Mouse (Mus musculus): ENCODE measurements around the gene Rbm25. TPM values are rescaled to one million over a fixed set of nuclear protein-coding genes. Genes with fewer than 3 reads are reported as not detected.

Rbm25 gene
- polyA plus RNA-seq, 1 experiment from 2014 or later, result 232 TPM

DNA sequence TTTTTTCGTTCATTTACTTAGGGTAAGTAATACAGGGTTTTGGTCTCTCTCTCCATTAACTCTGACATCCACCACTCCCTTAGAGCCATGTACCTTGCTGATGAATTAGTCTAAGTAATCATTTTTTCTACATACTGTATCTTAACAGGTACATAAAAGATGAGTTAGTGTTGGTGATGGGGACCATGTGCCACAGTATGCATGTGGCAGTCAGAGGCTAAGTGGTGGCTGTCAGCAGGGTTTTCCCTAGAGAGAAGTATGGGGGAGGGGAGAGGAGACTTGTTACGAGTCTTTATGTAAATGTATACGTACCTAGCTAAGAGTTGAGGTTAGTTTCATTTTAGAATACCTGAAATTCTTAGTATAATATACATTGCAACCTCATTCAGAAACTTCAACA, 92.0 kb downstream of the Rbm25 start:
- WGBS, result 85% methylated on average over 3 of the region's 3 CpGs
- H3K4me1 ChIP-seq (replicated peaks; ENCODE audit: control insufficient read depth, insufficient read depth, low read length), result peaks cover 17% of the 10 kb centered on the region
- H3K4me2 ChIP-seq (ENCODE audit: low read length), result no peak overlapping the region
- H3K9me3 ChIP-seq (ENCODE audit: control insufficient read depth, low read length), result no peaks in the 10 kb centered on the region
- ATAC-seq (replicated peaks; ENCODE audit: low FRiP score, low TSS enrichment, low read depth) (no peak), DNase-seq (ENCODE audit: low spot score) (no peak)
- H3K27ac ChIP-seq (ENCODE audit: low read depth), result no peak overlapping the region
- H3K27me3 ChIP-seq (replicated peaks; ENCODE audit: control insufficient read depth, insufficient read depth, low read length), result no peaks in the 10 kb centered on the region
- H3K4me3 ChIP-seq (ENCODE audit: low read depth, low read length), result no peak overlapping the region
- H3K36me3 ChIP-seq (ENCODE audit: control insufficient read depth, insufficient read depth, low read length), result peaks cover 75% of the 10 kb centered on the region
- no peak overlapping the region for H3K9ac ChIP-seq (ENCODE audit: low read length)

DNA sequence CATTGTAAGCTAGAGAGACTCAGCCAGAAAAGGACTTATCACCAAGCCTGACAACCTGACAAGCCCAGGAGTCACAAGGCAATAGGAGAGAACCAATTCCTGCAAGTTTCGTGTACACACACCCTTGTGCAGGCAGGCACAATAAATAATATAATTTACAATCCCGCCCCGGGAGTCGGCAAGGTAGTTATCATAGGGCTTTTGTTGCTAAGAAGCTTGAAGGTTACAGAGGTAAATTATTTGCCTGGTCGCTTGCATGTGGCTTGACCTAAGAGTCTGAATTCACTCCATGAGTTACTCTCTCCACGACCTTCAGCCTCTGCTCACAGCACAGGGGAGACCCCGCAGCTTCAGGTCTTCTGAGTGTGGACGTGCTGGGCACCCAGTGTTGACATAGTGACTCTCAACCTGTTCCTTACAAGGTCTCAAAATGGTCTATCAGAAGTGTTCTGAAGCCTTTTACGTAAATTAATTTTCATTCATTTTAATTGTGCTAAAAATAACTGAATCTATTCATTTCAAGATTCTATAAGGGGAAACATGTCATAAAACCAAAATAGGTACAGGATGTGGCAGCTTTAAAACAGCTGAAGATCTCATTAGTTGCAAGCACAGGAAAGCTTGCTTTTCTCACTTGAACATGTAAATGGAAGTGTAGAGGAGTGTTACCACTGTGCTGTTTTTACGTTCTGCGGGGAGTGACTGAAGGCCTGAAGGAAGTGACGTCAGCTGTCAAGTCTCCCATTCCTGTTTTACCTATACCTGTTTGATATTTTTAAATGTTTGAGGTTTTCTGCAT, 95.7 kb downstream of the Rbm25 start:
- ATAC-seq (replicated peaks; ENCODE audit: low FRiP score, low TSS enrichment, low read depth) (peak; percentile 75), DNase-seq (ENCODE audit: low spot score) (no peak)
- Histone ChIP-seq H3K9me3 (ENCODE audit: control insufficient read depth, low read length) (no peaks in the 10 kb centered on the region), H3K27me3 (replicated peaks; ENCODE audit: control insufficient read depth, insufficient read depth, low read length) (no peaks in the 10 kb centered on the region), H3K4me1 (replicated peaks; ENCODE audit: control insufficient read depth, insufficient read depth, low read length) (peaks cover 3% of the 10 kb centered on the region; the same call in 1 of the 2 replicates), H3K9ac (ENCODE audit: low read length) (no peak overlapping the region), H3K27ac (ENCODE audit: low read depth) (peak overlapping the region; percentile 59), H3K4me2 (ENCODE audit: low read length) (no peak overlapping the region), H3K4me3 (ENCODE audit: low read depth, low read length) (no peak overlapping the region), H3K36me3 (ENCODE audit: control insufficient read depth, insufficient read depth, low read length) (peaks cover 91% of the 10 kb centered on the region)
- 61% methylated on average over 12 of the region's 12 CpGs for WGBS

DNA sequence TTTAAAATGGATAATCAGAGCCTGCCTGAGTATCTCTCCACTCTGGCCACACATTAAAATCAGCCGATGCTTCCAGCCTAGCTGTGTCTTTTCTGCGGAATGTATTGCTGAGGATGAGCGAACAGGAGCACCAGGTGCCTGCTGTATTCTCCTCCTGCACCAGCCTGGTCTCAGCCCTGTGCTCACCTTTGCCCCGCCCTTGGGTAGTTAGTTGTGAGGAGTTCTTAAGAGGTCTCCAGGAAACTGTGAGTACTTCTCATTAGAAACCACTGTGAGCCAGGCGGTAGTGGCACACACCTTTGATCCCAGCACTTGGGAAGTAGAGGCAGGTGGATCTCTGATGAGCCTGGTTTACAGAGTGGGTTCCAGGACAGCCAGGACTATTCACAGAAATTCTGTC, 101.2 kb downstream of the Rbm25 start:
- no peak overlapping the region for H3K4me3 ChIP-seq (ENCODE audit: low read depth, low read length)
- no peak overlapping the region for H3K4me2 ChIP-seq (ENCODE audit: low read length)
- H3K9ac ChIP-seq (ENCODE audit: low read length), result no peak overlapping the region
- ATAC-seq (replicated peaks; ENCODE audit: low FRiP score, low TSS enrichment, low read depth) (no peak), DNase-seq (ENCODE audit: low spot score) (no peak)
- no peaks in the 10 kb centered on the region for H3K27me3 ChIP-seq (replicated peaks; ENCODE audit: control insufficient read depth, insufficient read depth, low read length)
- H3K9me3 ChIP-seq (ENCODE audit: control insufficient read depth, low read length), result no peaks in the 10 kb centered on the region
- no peak overlapping the region for H3K27ac ChIP-seq (ENCODE audit: low read depth)
- 93% methylated on average over 5 of the region's 5 CpGs for WGBS
- H3K36me3 ChIP-seq (ENCODE audit: control insufficient read depth, insufficient read depth, low read length), result peaks cover 96% of the 10 kb centered on the region
- 0 out of 2 replicates have a peak, but pooled peaks cover 1% of the 10 kb centered on the region for H3K4me1 ChIP-seq (replicated peaks; ENCODE audit: control insufficient read depth, insufficient read depth, low read length)

Other genes starting within 250 kb of the Rbm25 start
- gene Dpf3, start 143.5 kb upstream of the Rbm25 start, polyA plus RNA-seq (2014; fragmentation: Nextera tagmentation; extraction: Ambion mirVana), result 8.7 and 9.2 TPM in 2 replicates
- 31.5 and 33.2 TPM in 2 replicates for gene Dcaf4, start 110.8 kb upstream of the Rbm25 start, polyA plus RNA-seq (2014; fragmentation: Nextera tagmentation; extraction: Ambion mirVana)
- gene Zfyve1, start 34.0 kb upstream of the Rbm25 start, polyA plus RNA-seq (2014; fragmentation: Nextera tagmentation; extraction: Ambion mirVana), result 14.0 and 16.7 TPM in 2 replicates
- gene Psen1, start 56.9 kb downstream of the Rbm25 start, polyA plus RNA-seq (2014; fragmentation: Nextera tagmentation; extraction: Ambion mirVana), result 87.6 and 92.7 TPM in 2 replicates
- gene Papln, start 132.4 kb downstream of the Rbm25 start, polyA plus RNA-seq (2014; fragmentation: Nextera tagmentation; extraction: Ambion mirVana), result 1.5 and 2.1 TPM in 2 replicates